Mouse (Mus musculus) CH12.LX (cell line): ENCODE results near the gene Pcsk2.

Source experiments
- BHLHE40 ChIP-seq: IDR thresholded peaks from 2 replicates; pipeline ENCODE4 v1.6.1; 2011; ENCODE audit warnings: mild to moderate bottlenecking, low read depth, low read length, improper control_type of control experiment
- CTCF ChIP-seq, 2 experiments: IDR thresholded peaks in 1 of 2; conservative IDR thresholded peaks in 1 of 2; 2 replicates each; pipeline ENCODE4 v1.5.1; 2011 to 2012; ENCODE audit warnings: low read depth in 2 of 2, low read length in 2 of 2, improper control_type of control experiment in 1 of 2, inconsistent platforms in 1 of 2, mild to moderate bottlenecking in 1 of 2, moderate library complexity in 1 of 2
- EP300 ChIP-seq: IDR thresholded peaks from 2 replicates; pipeline ENCODE4 v1.6.1; 2011; ENCODE audit warnings: low read length, improper control_type of control experiment
- HCFC1 ChIP-seq: IDR thresholded peaks from 2 replicates; pipeline ENCODE4 v1.6.1; 2012; ENCODE audit warnings: low read depth, mild to moderate bottlenecking, inconsistent platforms, low read length, improper control_type of control experiment
- JUND ChIP-seq: conservative IDR thresholded peaks from 2 replicates; pipeline ENCODE4 v1.6.1; 2011; ENCODE audit warnings: low read depth, low read length, improper control_type of control experiment
- NRF1 ChIP-seq: IDR thresholded peaks from 2 replicates; pipeline ENCODE4 v1.6.1; 2014; ENCODE audit warnings: low read depth, mild to moderate bottlenecking, inconsistent platforms, low read length, improper control_type of control experiment, moderate library complexity
- POLR2A ChIP-seq: IDR thresholded peaks from 2 replicates; pipeline ENCODE4 v1.6.1; 2011; ENCODE audit warnings: low read depth, mild to moderate bottlenecking, improper control_type of control experiment, low read length
- POLR2AphosphoS2 ChIP-seq: IDR thresholded peaks from 2 replicates; pipeline ENCODE4 v1.6.1; 2011; ENCODE audit warnings: low read depth, low read length, improper control_type of control experiment
- SIN3A ChIP-seq: IDR thresholded peaks from 2 replicates; pipeline ENCODE4 v1.6.1; 2012; ENCODE audit warnings: low read length, improper control_type of control experiment, inconsistent platforms
- TCF12 ChIP-seq: IDR thresholded peaks from 2 replicates; pipeline ENCODE4 v1.6.1; 2014; ENCODE audit warnings: low read depth, mild to moderate bottlenecking, inconsistent platforms, low read length, improper control_type of control experiment
- USF1 ChIP-seq: IDR thresholded peaks from 2 replicates; pipeline ENCODE4 v1.6.1; 2014; ENCODE audit warnings: low read depth, mild to moderate bottlenecking, inconsistent platforms, low read length, improper control_type of control experiment
- USF2 ChIP-seq: conservative IDR thresholded peaks from 2 replicates; pipeline ENCODE4 v1.6.1; 2011; ENCODE audit warnings: low read depth, low read length, improper control_type of control experiment
- ZC3H11A ChIP-seq: IDR thresholded peaks from 2 replicates; pipeline ENCODE4 v1.6.1; 2012; ENCODE audit warnings: low read depth, mild to moderate bottlenecking, inconsistent platforms, low read length, improper control_type of control experiment

DNA sequence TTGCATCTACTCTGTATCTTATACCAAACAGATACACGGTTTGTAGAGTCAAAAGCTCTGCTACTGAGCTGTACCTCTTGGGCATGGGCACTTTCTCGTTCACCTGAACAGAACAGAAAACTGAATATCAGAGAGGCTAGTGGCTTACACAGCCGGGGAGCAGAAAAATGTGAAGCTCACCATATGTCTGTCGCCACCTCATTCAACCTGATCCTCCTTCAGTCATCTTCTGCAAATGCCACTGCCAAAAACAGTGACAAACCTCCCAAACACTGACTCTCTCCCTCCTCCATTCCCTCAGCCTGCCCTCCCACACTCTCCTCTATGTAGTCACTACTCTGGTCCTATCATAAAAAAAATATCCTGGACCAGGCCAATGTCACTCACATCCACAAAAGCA, 165.9 kb downstream of the Pcsk2 start:
- TF ChIP-seq CTCF (conservative IDR thresholded peaks at IDR 0.05 in 1 of 2, IDR thresholded peaks at IDR 0.05 in 1 of 2; ENCODE audit: low read depth in 2 of 2, low read length in 2 of 2), result no peak
- TF ChIP-seq USF1, result no peak
- no peak for TF ChIP-seq TCF12
- no peak for TF ChIP-seq POLR2A
- no peak for TF ChIP-seq USF2
- TF ChIP-seq BHLHE40, result no peak
- TF ChIP-seq EP300, result no peak
- no peak for TF ChIP-seq JUND
- TF ChIP-seq SIN3A, result no peak
- no peak for TF ChIP-seq POLR2AphosphoS2
- TF ChIP-seq HCFC1, result no peak
- no peak for TF ChIP-seq NRF1
- TF ChIP-seq ZC3H11A, result no peak
